Mouse (Mus musculus) E14TG2a.4 (cell line): ENCODE data around the gene Cela3a.
A peak's percentile ranks its signal among the peaks of the same experiment; 100 is the strongest.

Experiments
- H3K27me3 ChIP-seq: 2 replicates; pipeline ENCODE4 v1.6.1; 2014; ENCODE audit warnings: low read length, control low read depth; ENCODE audit not compliant: insufficient read depth
- H3K36me3 ChIP-seq: 2 replicates; pipeline ENCODE4 v1.6.1; 2014; ENCODE audit warnings: low read length, control low read depth; ENCODE audit not compliant: insufficient read depth
- H3K4me1 ChIP-seq: replicated peaks from 2 replicates; pipeline ENCODE4 v1.6.1; 2014; ENCODE audit warnings: low read depth, low read length, control low read depth
- H3K4me3 ChIP-seq: replicated peaks from 2 replicates; pipeline ENCODE4 v1.5.1; 2014; ENCODE audit warnings: mild to moderate bottlenecking, low read length
- H3K9me3 ChIP-seq: 2 replicates; pipeline ENCODE4 v1.6.1; 2014; ENCODE audit warnings: low read length, control low read depth
- CTCF ChIP-seq: conservative IDR thresholded peaks from 2 replicates; pipeline ENCODE4 v1.5.1; 2014; ENCODE audit warnings: low read length
- NANOG ChIP-seq: IDR thresholded peaks from 2 replicates; pipeline ENCODE4 v1.6.1; 2014; ENCODE audit warnings: borderline replicate concordance, low read length, mixed read lengths
- POU5F1 ChIP-seq: IDR thresholded peaks from 2 replicates; pipeline ENCODE4 v1.6.1; 2014; ENCODE audit warnings: low read length, borderline replicate concordance

Gene Cela3a

DNA sequence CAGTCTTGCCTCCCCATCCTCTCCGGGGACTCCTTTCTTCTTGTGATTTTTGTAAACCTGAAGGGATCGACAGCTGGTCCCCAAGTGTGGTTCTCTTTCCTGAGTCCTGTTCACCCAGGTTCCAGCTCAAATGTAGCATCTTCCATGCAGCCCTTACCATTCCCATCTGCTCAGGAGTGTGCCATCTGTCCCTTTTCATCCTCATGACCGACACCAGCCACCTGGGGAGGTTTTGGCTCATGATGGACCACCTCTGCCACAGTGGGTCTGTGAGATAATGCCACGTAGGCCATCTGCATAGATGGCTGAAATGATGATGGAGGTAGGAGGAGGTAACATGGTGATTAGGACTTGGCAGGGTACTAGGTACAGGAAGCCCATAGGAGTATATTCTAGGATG is 19.4 kb downstream of the Cela3a start:
- no peak for TF ChIP-seq CTCF
- TF ChIP-seq NANOG, result no peak
- no peak for TF ChIP-seq POU5F1
- H3K4me1 ChIP-seq, result peaks cover 46% of the 10 kb centered on the region
- H3K36me3 ChIP-seq, result peaks cover 4% of the 10 kb centered on the region; the same call in 1 of the 2 replicates
- H3K9me3 ChIP-seq, result no peaks in the 10 kb centered on the region
- H3K4me3 ChIP-seq, result no peak overlapping the region
- no peaks in the 10 kb centered on the region for H3K27me3 ChIP-seq

DNA sequence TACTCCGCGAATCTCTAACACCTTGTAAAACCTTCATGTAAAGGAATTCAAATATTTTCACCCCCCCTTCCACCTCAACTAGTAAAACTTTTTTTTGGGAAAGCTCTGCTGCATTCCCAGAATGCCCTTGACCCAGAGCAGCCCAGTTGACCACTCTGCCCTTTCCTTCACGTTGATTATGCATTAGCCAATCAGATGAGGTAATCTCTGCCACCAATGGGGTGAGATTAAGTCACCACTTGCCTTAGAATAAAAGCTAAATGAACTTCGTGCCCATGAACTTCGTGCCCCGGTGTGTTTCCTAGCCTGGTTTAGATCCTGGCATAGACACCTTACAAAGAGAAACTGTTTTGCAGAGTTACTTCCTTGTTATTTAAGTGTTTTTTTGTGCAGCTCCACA is 20.6 kb downstream of the Cela3a start:
- no peaks in the 10 kb centered on the region for H3K27me3 ChIP-seq
- H3K4me1 ChIP-seq, result peaks cover 42% of the 10 kb centered on the region
- H3K9me3 ChIP-seq, result no peaks in the 10 kb centered on the region
- TF ChIP-seq POU5F1, result no peak
- no peak for TF ChIP-seq NANOG
- no peak for TF ChIP-seq CTCF
- peaks cover 4% of the 10 kb centered on the region; the same call in 1 of the 2 replicates for H3K36me3 ChIP-seq
- H3K4me3 ChIP-seq, result peak overlapping the region; percentile 92

DNA sequence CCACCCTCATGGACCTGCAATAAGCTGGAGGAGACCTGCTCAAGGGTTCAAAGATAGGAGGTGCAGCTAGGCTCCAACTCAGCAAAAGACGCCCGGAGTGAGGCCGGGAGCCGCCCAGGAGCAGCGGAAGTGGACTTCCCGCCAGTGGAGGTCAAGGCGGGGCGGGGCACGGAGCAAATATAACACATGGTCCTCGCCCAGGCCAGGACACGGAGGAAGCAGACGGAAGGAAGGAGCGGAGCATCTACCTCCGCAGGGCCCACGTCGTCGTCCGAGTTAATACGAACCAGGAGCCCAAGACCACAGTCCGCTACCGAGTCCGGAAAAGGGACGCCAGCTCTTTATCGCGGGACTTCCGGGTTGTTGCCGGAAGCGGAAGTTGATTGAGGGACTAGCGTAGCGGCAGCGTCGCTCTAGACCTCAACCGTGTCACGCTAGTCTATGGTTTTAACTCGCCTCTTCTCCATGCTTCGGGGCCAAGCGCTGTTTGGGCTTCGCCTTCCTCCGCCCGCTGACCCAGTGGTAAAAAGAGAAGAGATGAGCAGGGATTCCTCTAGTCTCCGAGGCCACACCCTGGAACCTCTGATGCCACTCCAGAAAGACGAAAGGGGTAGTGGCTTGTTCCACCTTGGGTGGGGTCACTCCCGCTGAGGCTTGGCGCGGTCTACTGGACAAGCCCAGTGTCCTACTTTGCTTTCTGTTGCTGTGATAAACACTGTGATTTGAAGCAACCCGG is 21.4 kb downstream of the Cela3a start:
- Histone ChIP-seq H3K36me3 (peaks cover 4% of the 10 kb centered on the region; the same call in 1 of the 2 replicates), H3K27me3 (no peaks in the 10 kb centered on the region), H3K4me3 (peak overlapping the region; percentile 92), H3K4me1 (peaks cover 38% of the 10 kb centered on the region), H3K9me3 (no peaks in the 10 kb centered on the region)
- TF ChIP-seq NANOG (no peak), CTCF (no peak), POU5F1 (no peak)

DNA sequence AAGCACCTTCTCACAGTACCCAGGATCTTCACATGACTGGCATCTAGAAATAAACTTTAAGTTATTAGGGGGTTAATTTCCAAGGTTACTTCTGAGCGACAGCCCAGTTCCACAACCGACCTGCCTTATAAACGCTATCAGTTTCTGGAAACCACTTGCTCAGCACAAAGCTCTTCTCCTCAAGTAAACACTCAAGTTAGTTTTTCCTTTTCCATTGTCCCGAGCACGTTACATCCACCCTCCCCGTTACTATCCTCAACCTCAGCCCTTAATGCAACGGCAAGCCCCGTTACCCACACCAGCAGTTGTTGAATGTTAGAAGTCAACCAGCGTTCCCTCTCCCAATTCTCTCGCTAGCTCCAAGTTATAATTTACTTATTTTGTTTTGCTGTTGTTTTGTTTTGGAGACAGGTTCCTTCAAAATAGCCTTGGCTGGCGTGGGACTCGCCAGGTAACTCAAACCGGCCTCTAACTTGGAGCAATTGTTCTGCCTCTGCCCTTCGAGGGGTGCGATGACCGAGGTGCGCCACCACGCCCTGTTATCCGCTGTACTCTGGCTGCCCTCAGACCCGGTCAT is 22.0 kb downstream of the Cela3a start:
- TF ChIP-seq NANOG (no peak), CTCF (no peak), POU5F1 (no peak)

DNA sequence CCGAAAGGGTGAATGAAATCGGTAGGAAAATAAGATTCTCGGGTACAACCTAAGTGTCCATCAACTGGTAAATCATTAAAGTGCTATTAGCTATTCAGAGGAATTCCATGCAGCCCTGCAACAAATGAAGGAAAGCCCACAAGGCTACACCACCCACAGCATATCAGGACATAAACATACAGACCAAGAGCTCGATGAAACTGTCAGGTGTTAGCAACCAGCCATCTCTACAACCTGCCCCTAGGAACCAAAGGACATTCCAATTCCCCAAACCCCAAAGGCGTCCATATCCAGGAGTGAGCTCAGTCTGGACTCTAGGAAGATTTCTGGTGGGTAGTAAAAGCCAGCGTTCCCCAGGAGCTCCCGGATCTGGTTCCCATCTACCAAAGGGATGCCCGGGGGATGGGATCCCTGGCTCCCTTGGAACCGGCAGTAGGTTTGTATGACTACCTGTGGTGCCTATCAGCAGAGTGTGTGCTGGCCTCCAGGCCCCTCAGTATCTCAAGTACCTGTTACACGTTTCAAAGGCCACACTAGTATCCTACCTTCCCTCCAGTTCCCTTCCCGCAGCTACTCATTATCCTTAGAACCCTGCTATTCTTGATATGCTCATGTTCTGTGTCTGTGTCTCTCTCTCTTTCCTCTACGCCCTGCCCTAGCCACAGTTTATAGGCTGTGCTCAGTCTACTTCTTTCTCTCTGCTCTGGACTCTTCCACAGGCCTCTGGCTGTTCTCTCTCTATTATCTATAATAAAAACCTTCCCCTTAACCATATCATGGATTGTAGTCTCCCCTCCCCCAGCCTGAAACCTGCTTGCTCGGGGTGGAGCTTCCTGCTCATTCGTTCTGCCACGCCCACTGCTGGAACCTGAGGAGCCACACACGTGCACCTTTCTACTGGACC is 28.6 kb downstream of the Cela3a start:
- Histone ChIP-seq H3K27me3 (no peaks in the 10 kb centered on the region), H3K4me3 (no peak overlapping the region), H3K9me3 (no peaks in the 10 kb centered on the region), H3K4me1 (peaks cover 20% of the 10 kb centered on the region), H3K36me3 (peaks cover 6% of the 10 kb centered on the region)
- TF ChIP-seq NANOG (no peak), CTCF (no peak), POU5F1 (no peak)

More for the DNA sequence above, 22.0 kb downstream of the Cela3a start:
- Histone ChIP-seq H3K9me3 (no peaks in the 10 kb centered on the region), H3K36me3 (peaks cover 4% of the 10 kb centered on the region; the same call in 1 of the 2 replicates), H3K4me1 (peaks cover 31% of the 10 kb centered on the region), H3K4me3 (peak overlapping the region; percentile 92), H3K27me3 (no peaks in the 10 kb centered on the region)

DNA sequence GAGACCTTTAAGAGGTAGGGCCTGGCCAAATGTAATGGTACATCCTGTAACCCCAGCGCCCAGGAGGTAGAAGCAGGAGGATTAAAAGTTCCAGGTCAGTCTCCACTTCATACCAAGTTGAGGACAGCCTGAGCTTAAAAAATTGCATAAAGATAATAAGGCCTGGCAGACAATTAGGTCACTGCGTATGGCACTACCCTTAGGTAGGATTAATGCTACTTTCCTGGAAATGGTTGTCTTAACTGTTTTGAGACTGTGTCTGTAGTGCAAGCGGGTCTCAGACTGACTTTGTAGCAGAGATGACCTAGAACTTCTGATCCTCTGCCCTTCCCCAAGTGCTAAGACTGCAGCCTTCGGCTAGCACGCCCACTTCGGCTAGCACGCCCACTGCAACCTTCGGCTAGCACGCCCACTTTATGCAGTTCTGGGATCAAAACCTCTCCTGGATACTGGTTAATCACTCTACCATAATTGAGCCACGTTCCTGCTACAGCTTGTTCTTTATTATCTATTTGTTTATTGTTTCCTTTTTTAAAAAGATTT is 29.8 kb downstream of the Cela3a start:
- H3K36me3 ChIP-seq, result peaks cover 6% of the 10 kb centered on the region
- peaks cover 24% of the 10 kb centered on the region for H3K4me1 ChIP-seq
- TF ChIP-seq NANOG, result no peak
- TF ChIP-seq CTCF, result no peak
- TF ChIP-seq POU5F1, result no peak
- H3K4me3 ChIP-seq, result 0 out of 2 replicates have a peak overlapping the region, but pooled peaks have one; percentile 29
- no peaks in the 10 kb centered on the region for H3K9me3 ChIP-seq
- no peaks in the 10 kb centered on the region for H3K27me3 ChIP-seq

DNA sequence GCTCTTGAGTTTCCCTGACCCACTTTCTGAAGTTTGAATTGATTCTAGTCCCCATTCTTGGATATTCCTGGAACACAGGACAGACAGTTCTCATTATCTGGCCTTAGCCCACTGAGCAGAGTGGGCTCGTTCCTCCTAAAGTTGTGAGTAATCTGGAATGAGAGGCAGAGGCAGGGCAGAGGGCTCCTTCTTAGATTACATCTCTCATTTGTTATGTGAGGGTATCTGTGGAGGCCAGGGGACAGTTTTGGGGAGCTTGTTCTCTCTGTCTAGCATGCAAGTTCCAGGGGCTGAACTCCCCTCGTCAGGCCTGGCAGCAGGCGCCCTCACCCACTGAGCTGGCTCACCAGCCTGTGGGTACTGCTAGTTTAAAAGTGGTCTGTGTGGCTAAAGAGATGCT is 30.5 kb downstream of the Cela3a start:
- Histone ChIP-seq H3K27me3 (no peaks in the 10 kb centered on the region), H3K36me3 (peaks cover 6% of the 10 kb centered on the region), H3K4me1 (peaks cover 26% of the 10 kb centered on the region), H3K9me3 (no peaks in the 10 kb centered on the region), H3K4me3 (no peak overlapping the region)
- TF ChIP-seq CTCF, result no peak
- no peak for TF ChIP-seq POU5F1
- no peak for TF ChIP-seq NANOG

DNA sequence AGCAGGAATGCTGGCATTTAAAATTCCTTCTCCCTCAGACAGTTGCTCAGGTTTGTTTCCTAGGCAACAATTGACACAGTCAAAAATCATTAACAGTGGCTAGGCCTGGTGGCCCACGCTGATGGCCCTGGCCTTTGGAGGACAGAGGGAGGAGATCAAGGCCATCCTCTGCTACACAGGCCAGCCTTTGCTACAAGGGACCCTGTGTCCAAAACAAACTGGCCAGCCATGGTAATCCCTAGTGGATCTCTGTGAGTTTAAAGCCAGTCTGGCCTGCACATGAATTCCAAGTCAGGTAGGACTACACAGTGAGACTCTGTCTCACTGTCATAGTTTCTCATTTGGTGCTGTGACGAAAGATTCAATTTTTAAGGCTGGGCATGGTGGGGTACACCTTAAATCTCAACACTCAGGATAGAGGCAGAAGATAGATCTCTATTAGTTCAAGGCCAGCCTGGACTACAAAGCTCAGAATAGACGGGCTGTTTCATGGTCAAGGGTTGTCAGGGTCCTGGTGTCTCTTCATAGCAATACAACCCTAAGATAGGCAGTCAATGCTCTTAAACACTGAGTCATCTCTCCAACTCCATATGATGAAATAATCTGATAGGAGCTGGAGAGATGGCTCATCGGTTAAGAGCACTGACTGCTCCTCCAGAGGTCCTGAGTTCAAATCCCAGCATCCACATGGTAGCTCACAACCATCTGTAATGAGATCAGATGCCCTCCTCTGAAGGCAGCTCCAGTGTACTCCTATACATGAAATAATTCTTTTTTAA is 31.9 kb downstream of the Cela3a start:
- Histone ChIP-seq H3K4me1 (peaks cover 33% of the 10 kb centered on the region), H3K27me3 (no peaks in the 10 kb centered on the region), H3K9me3 (no peaks in the 10 kb centered on the region), H3K36me3 (peaks cover 6% of the 10 kb centered on the region), H3K4me3 (no peak overlapping the region)
- TF ChIP-seq NANOG (no peak), POU5F1 (no peak), CTCF (no peak)
